Mouse (Mus musculus): Measurements from ENCODE around the gene Hectd2. TPM values are rescaled to one million over a fixed set of nuclear protein-coding genes. Genes with fewer than 3 reads are reported as not detected.

Gene Hectd2
- 2.3 and 2.6 TPM in 2 replicates for polyA plus RNA-seq (2012; rRNA removed)

DNA sequence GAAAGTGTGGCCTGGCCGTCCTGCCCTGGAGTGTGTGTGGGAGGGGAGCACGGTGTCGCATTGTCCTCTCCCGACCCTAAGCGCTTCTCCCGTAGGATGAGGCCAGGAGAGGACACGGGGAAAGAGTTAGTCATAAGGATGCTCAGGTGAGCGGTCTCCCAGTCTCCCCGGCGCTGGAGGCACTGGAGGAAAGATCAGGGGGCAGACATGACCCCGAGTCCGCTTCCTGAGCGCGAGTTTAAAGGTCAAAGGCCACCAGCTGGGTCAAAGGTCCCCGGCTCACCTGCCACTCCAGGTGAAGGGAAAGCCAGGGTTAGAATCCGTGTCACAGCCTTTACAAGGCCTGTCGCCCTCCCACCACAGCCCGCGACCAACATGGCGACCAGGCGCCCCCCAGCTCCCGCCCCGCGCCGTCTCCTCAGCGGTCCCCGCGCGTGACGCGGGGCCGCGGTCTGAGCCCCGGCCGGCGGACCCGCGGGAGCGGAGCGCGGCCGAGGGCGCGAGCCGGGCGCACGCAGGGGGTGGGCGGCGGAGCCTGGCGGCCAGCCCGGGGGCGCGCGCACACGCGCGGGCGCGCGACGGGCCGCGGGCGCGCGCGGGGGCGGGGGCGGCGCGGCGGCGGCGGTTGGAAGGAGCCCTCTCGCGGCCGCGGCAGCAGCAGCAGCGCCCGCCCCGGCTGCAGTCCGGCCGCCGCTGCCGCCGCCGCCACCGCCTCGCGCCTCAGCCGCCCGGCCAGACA, at the start of gene Hectd2:
TSS of gene Hectd2 (plus strand) at position 594 of the 739 bp plus-strand sequence.
- Histone ChIP-seq H3K27ac (ENCODE audit: control insufficient read depth, insufficient read depth, low read length) (no peak within 1 kb of the TSS), H3K4me3 (ENCODE audit: control insufficient read depth, insufficient read depth, low read length) (peak within 1 kb of the TSS; percentile 98), H3K27me3 (ENCODE audit: control insufficient read depth, insufficient read depth, low read length) (no peaks in the 10 kb centered on the region), H3K36me3 (ENCODE audit: control insufficient read depth, insufficient read depth, low read length) (no peaks in the 10 kb centered on the region), H3K4me1 (replicated peaks; ENCODE audit: control insufficient read depth, insufficient read depth, low read length) (peaks cover 5% of the 10 kb centered on the region; the same call in 1 of the 2 replicates)
- TF ChIP-seq POLR2A (IDR thresholded peaks at IDR 0.05; ENCODE audit: control insufficient read depth, extremely low read depth, insufficient read depth, low read length, poor library complexity) = no peak
- peak; percentile 57 for DNase-seq
- 21% methylated on average over 92 of the region's 92 CpGs for WGBS

DNA sequence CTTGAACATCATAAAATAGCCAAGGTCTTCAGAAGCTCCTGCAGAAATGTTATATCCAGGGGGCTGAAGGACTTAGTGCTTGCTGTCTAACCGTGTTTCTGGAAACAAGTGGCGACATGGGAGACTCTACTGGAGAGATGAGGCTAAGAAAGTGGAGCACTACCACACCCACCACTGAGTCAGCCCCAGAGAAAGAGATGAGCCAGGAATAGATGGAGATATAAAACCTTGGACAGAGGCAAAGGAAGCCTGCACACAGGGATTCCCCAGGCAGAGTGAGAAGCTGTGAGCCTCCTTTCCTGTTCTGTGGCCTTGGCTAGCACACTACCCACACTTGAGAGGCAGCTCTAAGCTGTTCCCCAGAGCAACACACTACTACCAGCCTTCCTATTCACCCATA, 49.7 kb upstream of the Hectd2 start:
- Histone ChIP-seq H3K36me3 (ENCODE audit: control insufficient read depth, insufficient read depth, low read length) (no peaks in the 10 kb centered on the region), H3K27me3 (ENCODE audit: control insufficient read depth, insufficient read depth, low read length) (no peaks in the 10 kb centered on the region), H3K4me3 (ENCODE audit: control insufficient read depth, insufficient read depth, low read length) (no peak overlapping the region), H3K4me1 (replicated peaks; ENCODE audit: control insufficient read depth, insufficient read depth, low read length) (no peaks in the 10 kb centered on the region), H3K27ac (ENCODE audit: control insufficient read depth, insufficient read depth, low read length) (no peak overlapping the region)
- 94% methylated on average over 2 of the region's 2 CpGs for WGBS
- TF ChIP-seq CTCF (IDR thresholded peaks at IDR 0.05; ENCODE audit: borderline replicate concordance, control insufficient read depth, extremely low read depth, insufficient read depth, low read length, poor library complexity) = no peak
- no peak for TF ChIP-seq POLR2A (IDR thresholded peaks at IDR 0.05; ENCODE audit: control insufficient read depth, extremely low read depth, insufficient read depth, low read length, poor library complexity)
- no peak for DNase-seq

DNA sequence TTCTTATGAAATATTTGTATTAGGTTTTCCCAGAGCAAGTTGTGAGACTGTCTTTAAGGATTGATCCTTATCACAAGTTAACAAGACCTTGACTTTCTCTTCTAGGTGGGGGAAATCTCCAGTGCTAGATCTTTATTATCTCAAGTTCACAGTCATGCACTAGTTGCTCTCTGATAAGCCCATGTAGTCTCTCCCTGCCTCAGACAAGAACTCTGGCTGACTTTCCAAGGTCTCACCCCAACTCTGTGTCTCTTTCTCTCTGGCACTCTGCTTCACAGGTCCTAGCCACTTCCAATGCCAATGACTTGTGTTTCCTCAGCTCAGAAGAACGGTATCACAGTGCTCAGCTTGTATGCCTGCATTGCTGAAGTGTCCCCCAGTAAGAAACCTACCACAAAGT, 43.1 kb upstream of the Hectd2 start:
- H3K36me3 ChIP-seq (ENCODE audit: control insufficient read depth, insufficient read depth, low read length) = no peaks in the 10 kb centered on the region
- no peaks in the 10 kb centered on the region for H3K27me3 ChIP-seq (ENCODE audit: control insufficient read depth, insufficient read depth, low read length)
- no peak for DNase-seq
- TF ChIP-seq CTCF (IDR thresholded peaks at IDR 0.05; ENCODE audit: borderline replicate concordance, control insufficient read depth, extremely low read depth, insufficient read depth, low read length, poor library complexity) = no peak
- no peak for TF ChIP-seq POLR2A (IDR thresholded peaks at IDR 0.05; ENCODE audit: control insufficient read depth, extremely low read depth, insufficient read depth, low read length, poor library complexity)
- no peak overlapping the region for H3K4me3 ChIP-seq (ENCODE audit: control insufficient read depth, insufficient read depth, low read length)
- WGBS = 44% methylated on average over 1 of the region's 1 CpGs
- H3K4me1 ChIP-seq (replicated peaks; ENCODE audit: control insufficient read depth, insufficient read depth, low read length) = no peaks in the 10 kb centered on the region
- H3K27ac ChIP-seq (ENCODE audit: control insufficient read depth, insufficient read depth, low read length) = no peak overlapping the region

DNA sequence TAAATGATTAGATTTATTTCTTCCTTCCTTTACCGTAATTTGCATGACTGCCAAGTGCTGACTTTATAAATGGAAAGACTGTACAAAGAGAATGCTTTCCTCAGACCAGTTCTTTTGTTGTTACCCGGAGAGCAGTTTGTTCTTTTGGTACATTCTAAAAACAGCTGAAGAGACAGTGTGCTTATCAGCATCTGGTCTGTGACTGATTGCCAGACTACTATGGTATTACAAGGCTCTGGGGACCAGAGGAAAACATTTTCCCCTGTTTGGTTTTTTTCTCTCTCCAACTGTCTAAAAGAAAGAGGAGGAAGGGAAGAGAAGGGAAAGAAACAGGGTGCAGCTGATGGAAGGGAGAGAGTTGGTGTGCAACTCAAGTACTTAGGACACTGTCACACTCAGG, 36.0 kb upstream of the Hectd2 start:
- 43% methylated on average over 2 of the region's 2 CpGs for WGBS
- Histone ChIP-seq H3K4me3 (ENCODE audit: control insufficient read depth, insufficient read depth, low read length) (no peak overlapping the region), H3K27ac (ENCODE audit: control insufficient read depth, insufficient read depth, low read length) (no peak overlapping the region), H3K36me3 (ENCODE audit: control insufficient read depth, insufficient read depth, low read length) (no peaks in the 10 kb centered on the region), H3K4me1 (replicated peaks; ENCODE audit: control insufficient read depth, insufficient read depth, low read length) (peaks cover 19% of the 10 kb centered on the region), H3K27me3 (ENCODE audit: control insufficient read depth, insufficient read depth, low read length) (no peaks in the 10 kb centered on the region)
- no peak for TF ChIP-seq CTCF (IDR thresholded peaks at IDR 0.05; ENCODE audit: borderline replicate concordance, control insufficient read depth, extremely low read depth, insufficient read depth, low read length, poor library complexity)
- no peak for TF ChIP-seq POLR2A (IDR thresholded peaks at IDR 0.05; ENCODE audit: control insufficient read depth, extremely low read depth, insufficient read depth, low read length, poor library complexity)
- no peak for DNase-seq

DNA sequence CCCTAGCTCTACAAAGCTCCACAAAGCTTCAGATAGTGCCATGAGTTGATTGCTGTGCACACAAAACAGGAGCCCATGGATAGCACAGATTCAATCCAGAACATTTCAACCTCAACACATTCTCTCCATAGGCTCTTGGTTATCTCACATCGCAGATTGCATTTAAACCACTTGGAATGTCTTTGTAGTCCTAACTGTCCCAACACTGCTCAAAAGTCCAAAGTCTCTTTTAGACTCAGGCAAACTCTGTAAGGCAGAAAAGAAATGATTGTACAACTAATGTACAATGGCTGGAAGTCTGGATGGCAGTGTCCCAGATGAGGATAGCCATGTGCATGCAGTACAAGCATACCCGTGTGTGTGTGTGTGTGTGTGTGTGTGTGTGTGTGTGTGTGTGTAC, 32.9 kb upstream of the Hectd2 start:
- Histone ChIP-seq H3K36me3 (ENCODE audit: control insufficient read depth, insufficient read depth, low read length) (no peaks in the 10 kb centered on the region), H3K4me1 (replicated peaks; ENCODE audit: control insufficient read depth, insufficient read depth, low read length) (peaks cover 21% of the 10 kb centered on the region), H3K4me3 (ENCODE audit: control insufficient read depth, insufficient read depth, low read length) (no peak overlapping the region), H3K27ac (ENCODE audit: control insufficient read depth, insufficient read depth, low read length) (no peak overlapping the region), H3K27me3 (ENCODE audit: control insufficient read depth, insufficient read depth, low read length) (no peaks in the 10 kb centered on the region)
- no peak for DNase-seq
- WGBS = 95% methylated on average over 2 of the region's 2 CpGs
- TF ChIP-seq POLR2A (IDR thresholded peaks at IDR 0.05; ENCODE audit: control insufficient read depth, extremely low read depth, insufficient read depth, low read length, poor library complexity) = no peak
- TF ChIP-seq CTCF (IDR thresholded peaks at IDR 0.05; ENCODE audit: borderline replicate concordance, control insufficient read depth, extremely low read depth, insufficient read depth, low read length, poor library complexity) = no peak

DNA sequence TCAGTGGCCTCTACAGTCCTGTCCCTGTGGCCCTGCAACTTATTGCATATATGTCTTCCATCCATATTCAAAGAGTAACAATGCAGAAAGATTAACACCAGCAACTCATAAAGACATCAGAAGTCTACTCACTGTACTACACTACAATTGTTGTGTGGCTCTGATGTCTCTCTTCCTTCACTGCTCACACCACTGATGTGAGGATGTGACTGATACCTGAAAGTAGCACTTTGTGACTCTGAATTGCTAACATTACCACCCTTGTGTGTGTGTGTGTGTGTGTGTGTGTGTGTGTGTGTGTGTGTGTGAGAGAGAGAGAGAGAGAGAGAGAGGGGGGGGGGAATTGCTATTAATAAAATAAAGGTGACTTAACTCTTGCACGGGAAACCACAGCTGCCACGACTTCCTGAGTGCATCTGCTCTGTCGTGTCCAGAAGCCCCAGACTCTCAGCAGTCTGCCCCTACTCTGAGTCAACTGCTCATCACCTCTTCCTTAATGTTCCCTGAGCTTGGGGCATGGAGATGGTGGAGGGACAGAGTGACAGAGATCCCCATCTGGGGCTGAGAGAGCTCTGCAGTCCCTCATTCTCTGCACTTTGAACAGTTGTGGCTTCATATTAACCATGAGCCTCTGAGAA, 31.8 kb upstream of the Hectd2 start:
- no peak for TF ChIP-seq POLR2A (IDR thresholded peaks at IDR 0.05; ENCODE audit: control insufficient read depth, extremely low read depth, insufficient read depth, low read length, poor library complexity)
- TF ChIP-seq CTCF (IDR thresholded peaks at IDR 0.05; ENCODE audit: borderline replicate concordance, control insufficient read depth, extremely low read depth, insufficient read depth, low read length, poor library complexity) = no peak
- WGBS = 0% methylated on average over 3 of the region's 3 CpGs
- Histone ChIP-seq H3K4me3 (ENCODE audit: control insufficient read depth, insufficient read depth, low read length) (no peak overlapping the region), H3K27me3 (ENCODE audit: control insufficient read depth, insufficient read depth, low read length) (no peaks in the 10 kb centered on the region), H3K36me3 (ENCODE audit: control insufficient read depth, insufficient read depth, low read length) (no peaks in the 10 kb centered on the region), H3K4me1 (replicated peaks; ENCODE audit: control insufficient read depth, insufficient read depth, low read length) (peaks cover 21% of the 10 kb centered on the region), H3K27ac (ENCODE audit: control insufficient read depth, insufficient read depth, low read length) (peak overlapping the region; percentile 42; the same call in 1 of the 2 replicates)
- peak; percentile 24 for DNase-seq

Measured in thymus, adult 2 months (tissue).